Mouse (Mus musculus) adrenal gland, adult (tissue): Measurements from ENCODE around the gene Lix1l.

Experiments
- DNase-seq, 2 experiments: peaks; one replicate each; pipeline ENCODE4 v3.0.0; 2022 to 2023; ENCODE audit warnings: low spot score in 1 of 2; ENCODE audit not compliant: inconsistent age in 2 of 2

The Lix1l gene

DNA sequence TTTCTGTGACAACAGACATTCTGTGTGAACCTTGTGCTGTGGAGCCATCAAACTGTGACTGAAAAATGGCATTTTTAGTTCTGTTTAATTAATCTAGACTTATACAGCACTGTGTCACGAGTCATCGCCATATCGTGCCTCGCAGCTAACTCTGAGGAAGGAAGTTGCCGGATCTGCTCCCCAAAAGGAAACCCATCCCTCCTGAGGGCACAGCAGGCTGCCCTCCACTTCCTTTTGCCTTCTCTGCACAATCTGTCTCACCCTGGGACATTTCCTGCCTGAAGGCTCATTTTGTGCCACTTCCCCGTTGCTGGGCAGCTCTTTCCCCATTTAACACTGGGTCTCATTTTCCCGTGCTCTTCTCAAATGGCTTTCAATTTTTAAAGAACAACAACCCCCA is 36.3 kb upstream of the Lix1l start:
- peak; percentile 62 to 79 for DNase-seq

- no peak for DNase-seq
Observed at GRCm38 (mm10) chr3:96565105-96565504, 35.8 kb upstream of the Lix1l start.

- DNase-seq: no peak
Observed at GRCm38 (mm10) chr3:96566661-96567450, 34.1 kb upstream of the Lix1l start.

DNA sequence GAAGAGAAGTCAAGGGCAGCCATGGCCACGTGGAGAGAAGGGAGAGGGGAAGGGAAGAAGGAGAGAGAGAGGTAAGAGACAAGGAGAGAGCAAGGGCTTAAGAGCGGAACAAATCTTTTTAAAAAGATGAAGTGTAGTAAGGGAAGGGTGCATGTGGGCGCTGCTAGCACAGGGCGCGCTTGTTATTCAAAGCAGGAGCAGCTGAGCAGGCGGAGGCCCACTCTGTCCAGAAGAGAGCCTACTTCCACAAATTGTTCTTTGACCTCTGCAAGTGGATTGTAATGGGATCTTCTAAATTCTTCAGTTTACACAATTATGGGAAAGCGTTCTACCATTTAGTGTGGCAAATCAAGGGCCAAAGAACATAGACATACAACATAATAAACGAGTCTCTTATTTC is 32.3 kb upstream of the Lix1l start:
- no peak for DNase-seq

DNA sequence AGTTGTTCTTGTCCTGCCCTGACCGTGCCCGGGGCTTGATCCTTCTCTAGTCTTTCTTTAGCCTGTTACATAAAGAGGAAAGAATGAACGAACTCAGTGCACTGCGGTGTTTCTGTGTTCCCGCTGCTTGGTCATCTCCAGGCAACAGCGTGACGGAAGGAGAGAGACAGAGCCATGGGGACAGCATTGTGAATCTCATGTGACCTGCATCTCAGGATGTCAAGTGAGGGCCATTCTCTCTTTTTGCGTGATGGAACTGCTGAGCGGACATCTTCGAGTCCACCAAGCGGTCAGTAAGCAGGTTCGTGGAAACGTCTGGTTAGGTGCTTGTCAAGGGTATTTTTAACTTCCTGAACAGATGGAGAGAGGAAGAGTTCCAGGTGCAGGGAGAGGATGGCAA is 31.4 kb upstream of the Lix1l start:
- no peak for DNase-seq

DNA sequence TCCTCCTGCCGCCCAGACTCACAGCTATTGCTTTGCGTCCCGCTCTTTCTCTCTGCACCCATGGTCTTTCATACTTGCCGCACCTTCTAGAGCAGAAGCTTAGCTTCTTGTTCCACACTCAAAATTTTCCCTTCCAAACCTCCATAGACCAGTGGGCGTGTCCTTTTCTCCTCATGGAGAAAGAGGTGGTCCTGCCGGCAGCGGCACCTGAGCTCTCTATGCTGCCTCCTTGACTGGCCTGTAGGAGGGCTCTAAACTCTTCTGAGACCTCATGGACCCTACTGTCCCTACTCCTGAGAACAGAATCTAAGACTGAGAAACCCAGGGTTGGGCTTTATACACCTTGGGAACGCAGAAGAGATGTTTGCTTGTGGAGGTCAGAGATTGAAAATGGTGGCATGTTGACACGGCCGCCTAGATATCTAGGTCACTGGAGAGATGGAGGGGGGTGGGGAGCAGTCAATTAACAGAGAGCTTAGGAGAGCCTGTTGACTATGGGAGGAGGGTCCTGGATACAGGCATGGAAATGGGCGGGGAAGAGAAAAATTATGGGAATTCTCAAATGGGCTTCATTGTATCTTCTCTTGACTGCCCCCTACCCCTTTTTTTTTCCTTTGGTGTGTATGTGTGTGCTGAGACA is 30.9 kb upstream of the Lix1l start:
- no peak for DNase-seq

DNA sequence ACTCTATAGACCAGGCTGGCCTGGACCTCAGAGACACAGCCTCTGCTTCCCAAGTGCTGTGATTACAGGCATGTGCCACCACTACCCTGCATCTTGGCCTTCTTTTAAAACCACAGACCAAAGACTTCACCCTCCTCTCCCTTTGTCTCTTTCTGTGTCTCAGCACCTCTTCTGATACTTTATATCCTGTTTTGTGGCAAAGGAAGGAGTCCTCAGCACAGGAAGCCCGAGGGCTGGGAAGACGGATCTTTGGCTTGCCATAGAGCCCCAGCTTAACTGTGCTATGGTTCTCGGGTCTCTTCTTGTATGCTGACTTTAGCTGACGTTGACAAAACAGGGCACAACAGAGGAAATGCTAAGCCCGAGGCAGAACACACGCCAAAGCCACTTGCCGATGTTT is 30.3 kb upstream of the Lix1l start:
- DNase-seq: peak in 1 of 2 experiments; percentile 48

DNA sequence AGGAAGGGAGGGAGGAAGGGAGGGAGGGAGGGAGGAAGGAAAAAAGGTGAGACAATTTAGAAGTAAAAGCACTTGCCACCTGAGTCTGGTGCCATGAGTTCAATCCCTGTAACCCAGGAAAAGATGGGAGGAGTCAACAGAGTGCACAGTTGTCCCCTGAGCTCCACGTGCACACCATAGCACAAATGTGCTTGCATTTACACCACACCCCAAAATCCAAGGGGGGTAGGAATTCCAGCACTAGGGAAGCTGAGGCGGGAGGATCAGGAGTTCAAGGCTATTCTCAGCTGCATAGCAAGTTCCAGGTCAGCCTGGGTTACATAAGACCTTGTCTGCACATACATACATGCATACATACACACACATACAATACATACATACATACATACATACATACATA is 29.6 kb upstream of the Lix1l start:
- DNase-seq: no peak

DNA sequence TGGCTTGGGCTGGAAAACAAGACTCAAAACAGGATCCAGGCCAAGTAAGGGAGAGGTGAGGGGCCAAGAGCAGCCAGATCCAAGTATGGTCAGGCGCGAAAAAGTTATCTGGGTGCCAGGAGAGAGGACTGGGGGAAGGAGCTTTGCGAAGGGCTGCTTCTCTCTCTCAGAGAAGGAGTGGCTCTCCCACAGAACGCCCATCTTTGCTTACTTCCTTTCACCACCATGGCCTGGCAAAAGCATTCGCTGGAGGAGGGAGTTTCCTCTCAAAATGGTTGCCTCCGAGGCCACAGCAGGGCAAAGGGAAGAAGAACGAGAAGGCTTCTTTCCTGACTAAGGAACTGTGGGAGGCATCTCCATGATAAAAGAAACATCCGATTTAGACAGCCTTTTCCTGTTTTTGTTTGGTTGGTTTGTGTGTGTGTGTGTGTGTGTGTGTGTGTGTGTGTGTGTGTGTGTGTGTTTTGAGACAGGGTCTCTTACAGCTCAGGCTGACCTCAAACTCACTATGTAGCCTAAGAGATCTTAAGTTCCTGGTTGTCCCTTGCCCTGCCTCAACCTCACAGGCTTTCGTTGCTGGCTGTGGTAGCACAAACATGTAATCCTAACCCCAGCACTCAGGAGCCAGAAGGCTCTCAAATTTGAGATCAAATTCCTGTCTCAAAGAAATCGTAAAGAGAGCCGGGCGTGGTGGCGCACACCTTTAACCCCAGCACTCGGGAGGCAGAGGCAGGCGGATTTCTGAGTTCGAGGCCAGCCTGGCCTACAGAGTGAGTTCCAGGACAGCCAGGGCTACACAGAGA is 28.9 kb upstream of the Lix1l start:
- DNase-seq: peak in 1 of 2 experiments; percentile 76

DNA sequence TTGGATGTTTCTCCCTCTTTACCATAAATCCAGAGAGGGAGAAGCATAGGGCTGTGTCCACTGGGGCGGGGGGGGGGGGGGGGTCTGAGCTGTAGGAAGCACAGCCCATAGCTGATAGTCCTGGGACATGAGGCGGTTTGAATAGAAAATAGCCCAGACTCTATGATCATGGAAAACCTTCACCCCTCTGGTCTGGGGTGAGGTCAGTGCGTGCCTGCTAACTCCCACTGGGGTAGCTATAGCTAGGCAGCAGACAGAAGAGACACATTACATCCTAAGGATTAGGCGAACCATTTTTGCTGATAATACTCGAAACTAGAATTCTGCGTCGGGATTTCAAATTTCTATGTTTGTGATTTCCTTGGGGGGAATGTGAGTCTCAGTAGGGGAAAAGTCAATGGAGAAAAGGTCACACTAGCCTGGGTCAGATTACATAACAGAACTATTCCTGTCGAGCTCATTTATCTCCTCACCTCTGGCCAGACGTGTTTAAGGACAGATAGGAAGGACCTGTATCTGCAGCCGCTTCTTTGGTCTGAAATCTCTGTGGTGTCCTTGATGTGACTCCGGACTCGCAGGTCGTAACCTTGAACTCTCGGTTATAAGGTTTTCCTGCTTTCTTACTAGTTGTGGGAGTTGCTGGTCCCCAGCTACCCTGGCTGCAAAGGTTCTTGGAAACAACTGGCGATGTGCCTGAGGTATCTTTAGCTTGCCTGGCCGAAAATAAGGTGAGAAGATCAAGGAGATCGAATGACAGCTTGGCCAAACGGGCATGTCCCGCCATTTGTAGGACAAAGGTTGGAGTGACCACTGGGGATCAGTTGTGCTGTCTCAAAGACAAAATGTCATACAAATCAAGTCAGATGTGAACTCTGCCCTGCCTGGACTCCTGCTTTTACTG is 27.1 kb upstream of the Lix1l start:
- peak; percentile 68 to 91 for DNase-seq

DNA sequence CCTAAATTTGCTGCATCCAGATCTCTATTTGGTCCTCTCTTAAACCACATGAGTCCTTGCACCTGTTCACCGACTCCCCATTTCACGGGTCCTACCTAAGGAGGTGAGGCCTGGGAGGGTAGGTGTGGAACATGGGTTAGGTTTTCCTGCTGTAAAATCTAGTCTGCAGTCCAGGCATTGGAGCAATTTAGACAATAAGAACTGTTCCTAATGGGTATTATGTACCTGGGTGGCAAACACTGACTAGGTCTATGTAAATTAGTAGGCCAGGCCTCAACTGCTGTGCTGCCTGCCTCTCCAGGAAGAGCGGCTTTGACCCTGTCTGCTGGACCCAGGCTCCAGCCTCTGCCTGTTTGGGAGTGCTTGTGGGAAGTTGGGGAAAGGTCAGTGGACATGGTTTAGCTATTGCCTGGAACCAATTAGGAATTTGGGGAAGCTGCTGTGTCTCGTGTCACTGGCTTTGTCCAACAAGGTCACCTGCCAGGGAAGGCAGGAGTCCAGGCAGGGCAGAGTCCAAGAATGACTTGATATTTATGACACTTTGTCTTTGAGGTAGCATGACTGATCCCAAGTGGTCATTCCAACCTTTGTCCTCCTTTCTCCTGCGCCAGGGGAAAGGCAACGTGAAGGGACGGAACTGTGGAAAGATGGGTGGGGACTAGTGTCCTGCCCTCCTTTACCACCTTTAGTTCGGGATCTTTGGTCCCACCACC is 25.5 kb upstream of the Lix1l start:
- peak in 1 of 2 experiments; percentile 80 for DNase-seq

DNA sequence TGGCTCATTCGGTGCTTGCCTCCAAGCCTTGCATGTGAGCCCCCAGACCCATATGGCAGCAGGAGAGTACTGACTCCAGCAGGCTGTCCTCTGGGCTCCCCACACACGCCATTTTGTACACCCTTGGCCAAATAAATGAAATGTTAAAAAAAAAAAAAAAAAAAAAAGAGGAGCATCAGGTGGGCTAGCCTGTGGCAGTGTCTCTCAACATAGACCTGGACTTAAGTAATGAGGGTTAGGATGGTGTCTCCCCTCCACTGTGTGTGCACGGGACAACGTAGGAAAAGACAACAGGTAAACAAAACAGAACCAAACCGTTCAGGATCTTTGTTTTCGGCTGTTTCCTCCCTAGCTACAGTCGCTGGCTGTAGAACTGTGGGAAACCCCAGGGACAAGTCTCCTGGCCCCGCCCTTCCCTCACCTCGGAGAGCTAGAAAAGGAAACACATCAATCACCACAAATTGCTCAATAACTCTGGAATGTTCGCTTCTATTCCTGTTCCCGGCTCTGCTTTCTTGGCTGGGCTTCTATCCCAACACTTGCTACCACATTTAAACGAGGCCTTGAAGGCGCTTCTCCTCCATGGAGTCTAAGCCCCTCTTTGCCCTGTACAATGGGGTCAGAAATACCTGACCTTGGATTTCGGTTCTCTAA is 24.8 kb upstream of the Lix1l start:
- DNase-seq: peak; percentile 88 to 95

- DNase-seq: peak; percentile 94 to 97
Observed at GRCm38 (mm10) chr3:96576690-96577541, 24.0 kb upstream of the Lix1l start, which contains the start of gene Gm16253. Gm16253 (plus strand) TSS chr3:96576984.

- no peak for DNase-seq
Observed at GRCm38 (mm10) chr3:96577566-96577965, 23.4 kb upstream of the Lix1l start.

DNA sequence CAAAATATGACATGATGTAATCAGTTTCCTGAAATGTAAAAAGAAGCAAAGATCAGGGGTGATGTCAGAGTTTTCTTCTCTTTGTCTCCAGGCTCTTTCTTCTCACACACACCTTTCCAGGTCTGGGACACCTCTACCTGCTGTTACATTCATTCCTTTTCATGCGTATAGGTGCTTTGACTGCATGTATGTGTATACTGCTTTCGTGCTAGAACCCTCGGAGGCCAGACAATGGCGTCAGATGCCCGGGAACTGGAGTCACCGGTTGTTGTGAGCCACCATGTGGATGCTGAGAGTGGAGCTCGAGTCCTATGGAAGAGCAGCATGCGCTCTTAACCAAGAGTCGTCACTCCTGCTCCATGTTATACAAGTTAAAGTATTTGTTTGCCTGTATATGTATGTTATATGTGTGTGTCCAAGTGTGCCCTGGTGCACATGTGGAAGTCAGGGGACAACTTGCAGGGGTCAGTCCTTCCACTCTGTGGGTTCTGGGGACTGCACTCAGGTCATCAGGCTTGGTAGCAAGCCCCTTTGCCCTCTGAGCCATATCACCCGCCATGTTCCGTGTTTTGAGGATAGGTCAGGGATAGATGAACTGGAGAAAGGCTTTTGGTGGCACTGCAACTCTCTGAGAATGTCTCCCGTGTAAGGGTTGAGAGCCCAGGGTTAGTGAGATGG is 22.2 kb upstream of the Lix1l start:
- DNase-seq: peak in 1 of 2 experiments; percentile 60

DNA sequence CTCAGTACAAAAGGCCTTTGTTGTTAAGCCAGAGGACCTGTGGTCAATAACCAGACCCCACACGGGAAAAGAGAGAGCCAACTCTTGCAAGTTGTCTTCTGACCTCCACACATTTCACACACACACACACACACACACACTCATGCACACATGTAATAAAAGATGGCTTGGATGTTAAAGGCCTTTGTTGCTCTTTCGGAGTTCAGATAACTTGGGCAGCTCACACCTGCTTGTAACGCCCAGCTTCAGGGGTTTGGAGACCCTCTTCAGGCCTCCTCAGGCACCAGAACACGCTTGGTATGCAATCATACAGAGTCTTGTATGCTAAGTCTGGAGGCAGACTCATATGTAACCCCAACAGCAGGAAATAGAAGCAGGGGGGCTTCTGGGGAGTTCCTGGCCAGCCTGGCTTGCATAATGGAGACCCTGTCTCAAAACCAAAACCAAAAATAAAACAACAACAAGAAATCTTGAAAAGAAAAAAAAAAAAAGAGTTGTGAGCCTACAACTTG is 21.7 kb upstream of the Lix1l start:
- peak in 1 of 2 experiments; percentile 45 for DNase-seq

- DNase-seq: peak; percentile 92 to 97
Observed at GRCm38 (mm10) chr3:96579885-96580454, 21.0 kb upstream of the Lix1l start.
